Mouse (Mus musculus) lung, postnatal 25 days (tissue): Measurements from ENCODE around the gene Olfr967.
"Not testable (repeated sequence)": the region's sequence is repeated elsewhere in the genome, so short reads cannot be mapped to it uniquely, and the experiment has no call there.

Experiments
- DNase-seq: peaks from one replicate; pipeline ENCODE4 v3.0.0; 2022; ENCODE audit warnings: low spot score

Olfr967 gene

DNA sequence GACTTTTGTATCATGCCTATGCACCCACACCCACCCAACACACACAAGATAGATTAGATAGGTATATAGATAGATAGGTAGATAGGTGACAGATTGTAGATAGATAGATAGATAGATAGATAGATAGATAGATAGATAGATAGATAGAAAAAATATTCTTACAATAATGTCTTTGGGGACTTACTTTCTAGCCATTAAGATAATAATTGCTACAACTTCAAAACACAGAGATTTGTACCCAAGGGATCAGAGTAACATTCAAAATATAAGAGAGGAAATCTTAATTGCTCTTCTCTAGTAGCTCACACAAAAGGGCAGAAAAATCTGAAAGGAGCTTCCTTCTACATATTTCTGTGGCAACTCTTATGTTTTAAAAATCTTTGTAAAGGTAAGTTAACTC, at the start of gene Olfr967:
Gene Olfr967, plus strand, starts transcription at position 301 of the 400 bp plus-strand sequence.
- DNase-seq = no peak

DNA sequence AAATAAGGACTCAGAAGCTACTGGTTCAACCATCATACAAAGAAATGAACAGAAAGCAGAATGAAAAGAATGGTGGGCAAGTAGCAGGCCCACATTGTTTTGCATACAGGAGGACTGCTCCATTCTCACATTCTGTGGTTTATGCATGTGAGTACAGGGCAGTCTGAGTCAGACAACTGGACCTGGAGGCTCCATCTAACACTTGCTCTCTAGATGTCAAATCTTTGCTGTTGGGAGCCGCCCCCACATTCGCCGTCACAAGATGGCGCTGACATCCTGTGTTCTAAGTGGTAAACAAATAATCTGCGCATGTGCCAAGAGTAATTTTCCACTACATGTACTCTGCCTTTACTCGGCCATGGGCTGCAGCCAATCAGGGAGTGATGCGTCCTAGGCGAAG, 44.9 kb upstream of the Olfr967 start:
- not testable (repeated sequence) for DNase-seq

DNA sequence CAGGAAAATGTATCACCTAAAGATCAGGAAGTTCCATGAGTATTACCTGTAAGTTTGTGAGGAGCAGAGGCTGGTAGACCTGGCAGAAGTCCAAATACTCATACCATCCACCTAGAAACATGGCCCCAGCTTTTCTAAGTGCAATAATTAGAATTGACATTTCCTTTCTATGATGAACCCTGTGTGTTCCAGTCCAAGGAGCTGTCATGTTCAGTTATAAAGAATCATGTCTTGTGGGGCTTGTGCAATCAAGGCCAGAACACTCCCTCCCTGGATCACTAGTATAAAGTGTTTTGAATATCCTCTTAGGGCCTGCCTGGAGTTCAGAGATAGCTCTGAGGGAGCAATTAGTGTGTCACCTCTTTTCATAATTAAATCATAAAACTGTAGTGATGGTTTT, 39.0 kb upstream of the Olfr967 start, which contains the start of gene Olfr149:
Gene Olfr149, minus strand, starts transcription at position 101 of the 400 bp plus-strand sequence.
- DNase-seq = no peak

DNA sequence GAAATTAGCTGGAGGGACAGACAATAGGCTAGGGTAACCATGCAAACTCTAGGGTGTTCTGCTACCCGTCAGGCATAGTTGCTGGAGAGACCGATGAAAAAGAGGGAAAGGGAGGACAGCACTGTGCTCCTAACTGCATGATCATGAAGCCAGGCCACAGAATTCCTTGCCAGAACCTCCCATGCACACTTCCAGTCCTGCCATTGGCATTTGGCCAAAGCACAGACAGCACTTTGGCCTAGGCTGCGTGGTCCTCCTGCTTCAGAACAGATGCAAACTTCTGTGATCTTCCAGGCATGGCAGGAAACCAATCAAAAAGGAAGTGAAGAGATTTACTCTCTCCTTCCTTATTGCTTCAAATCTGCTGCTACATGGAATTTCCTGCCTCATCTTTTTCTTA, 37.1 kb upstream of the Olfr967 start:
- no peak for DNase-seq

DNA sequence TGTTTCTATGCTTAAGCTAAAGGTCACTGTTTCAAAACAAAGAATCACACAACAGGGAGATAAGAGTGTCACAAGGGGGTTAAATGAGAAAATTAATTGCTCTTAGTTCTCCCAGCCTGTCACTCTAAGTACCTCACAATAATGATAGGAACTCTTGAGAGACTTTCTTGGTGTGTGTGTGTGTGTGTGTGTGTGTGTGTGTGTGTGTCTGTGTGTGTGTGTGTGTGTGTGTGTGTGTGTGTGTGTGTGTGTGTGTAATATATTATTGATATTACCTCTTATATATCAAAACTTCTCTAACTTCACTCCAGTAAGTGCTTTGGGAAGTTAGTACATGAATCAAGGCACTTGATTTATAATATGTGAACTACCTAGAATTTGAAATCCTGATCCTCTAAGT, 35.0 kb upstream of the Olfr967 start, which contains the start of gene Olfr965:
Gene Olfr965, plus strand, starts transcription at position 301 of the 400 bp plus-strand sequence.
- no peak for DNase-seq

DNA sequence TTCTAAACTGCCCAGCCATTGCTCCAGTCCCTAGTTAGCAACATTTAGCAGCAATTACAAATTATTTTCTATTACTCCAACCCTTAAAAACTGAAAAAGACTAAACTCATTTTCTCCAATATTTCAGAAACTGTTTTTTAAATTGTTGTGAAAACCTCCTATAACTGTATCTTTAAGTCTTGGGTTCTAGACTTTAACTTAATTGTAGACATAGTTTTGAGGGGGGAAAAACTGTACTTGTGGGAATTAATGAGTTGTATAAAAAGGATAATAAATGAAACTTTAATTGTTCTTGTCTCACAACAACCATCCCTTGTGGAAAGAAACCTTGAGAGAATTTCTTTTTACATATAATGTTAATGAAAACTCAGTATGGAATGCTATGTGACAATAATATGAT, 15.4 kb upstream of the Olfr967 start, which contains the start of gene Olfr150:
Gene Olfr150, plus strand, starts transcription at position 301 of the 400 bp plus-strand sequence.
- no peak for DNase-seq

DNA sequence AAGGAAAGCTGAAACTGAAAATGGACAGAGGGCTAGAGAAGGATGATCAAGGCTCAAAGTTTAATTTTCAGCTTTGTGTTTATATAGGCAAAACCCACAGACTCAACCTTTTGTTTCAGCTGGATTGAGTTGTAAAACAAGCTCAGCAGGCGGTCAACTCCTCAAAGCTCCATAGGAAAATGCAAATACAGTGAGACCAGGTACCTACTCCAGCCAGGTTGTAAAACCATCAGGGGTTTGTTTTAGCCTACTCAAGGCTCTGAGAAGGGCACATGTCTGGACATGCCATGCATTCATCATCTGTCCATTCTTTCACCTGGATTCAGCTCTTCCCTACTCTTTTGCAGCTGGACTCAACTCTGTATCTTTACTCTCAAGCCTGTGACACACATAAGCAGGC, 5.3 kb upstream of the Olfr967 start:
- no peak for DNase-seq

DNA sequence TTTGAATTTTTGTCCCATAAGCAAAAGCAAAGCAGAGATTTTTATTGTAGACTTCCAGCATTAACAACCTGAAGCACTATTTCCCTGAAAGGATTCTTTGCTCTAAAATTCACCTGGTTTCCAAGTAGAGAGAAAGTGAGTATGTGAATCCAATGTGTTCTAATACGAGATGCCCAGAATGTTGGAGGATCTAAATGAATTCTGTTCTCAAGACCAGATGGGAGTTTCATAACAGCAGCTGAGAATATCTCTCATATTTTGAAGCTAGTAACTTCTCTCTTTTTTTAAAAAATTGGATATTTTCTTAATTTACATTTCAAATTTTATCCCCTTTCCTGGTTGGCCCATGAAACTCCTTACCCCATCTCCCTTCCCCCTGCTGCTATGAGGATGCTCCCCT, 379 bp downstream of the Olfr967 start:
- no peak for DNase-seq

DNA sequence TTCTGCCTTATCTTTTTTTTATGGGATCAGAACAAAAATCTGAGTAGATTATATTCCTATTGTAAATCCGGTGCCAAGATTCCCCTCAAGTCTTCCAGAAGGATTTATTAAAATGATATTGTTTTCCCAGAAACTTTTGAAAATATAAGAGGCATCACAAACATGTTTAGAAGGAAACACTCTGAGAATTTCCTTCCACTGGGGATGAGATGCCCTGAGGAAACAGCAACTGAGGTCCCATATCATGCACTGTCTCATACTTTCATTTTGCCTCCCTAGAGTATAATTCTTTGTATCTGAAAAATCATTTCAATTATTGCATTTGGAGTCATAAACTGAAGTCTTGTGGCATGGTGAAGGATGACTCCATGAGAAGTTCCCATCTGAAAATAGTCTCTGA, 37.1 kb downstream of the Olfr967 start, which contains the start of gene Olfr968:
Gene Olfr968, minus strand, starts transcription at position 101 of the 400 bp plus-strand sequence.
- DNase-seq = no peak

DNA sequence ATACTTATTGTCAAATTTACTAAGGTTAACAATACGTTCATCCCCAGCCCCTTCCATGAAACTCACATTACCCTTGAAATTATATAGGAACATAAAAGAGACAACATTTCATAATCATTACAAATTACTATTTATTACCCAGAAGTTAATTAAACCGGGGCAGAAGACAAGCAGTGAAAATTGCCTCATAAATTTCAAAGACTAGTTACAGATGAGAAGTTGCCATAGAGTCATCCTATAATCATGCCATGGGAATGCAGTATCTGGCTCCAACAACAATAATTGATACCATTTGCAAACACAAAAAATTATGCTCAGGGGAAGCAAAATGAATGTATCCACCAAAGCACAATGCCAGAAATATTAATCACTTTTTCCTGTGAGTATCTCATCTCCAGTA, 44.5 kb downstream of the Olfr967 start, which contains the start of gene Olfr969:
Gene Olfr969, plus strand, starts transcription at position 388 of the 400 bp plus-strand sequence.
- DNase-seq = no peak
